Mouse (Mus musculus): ENCODE results near the gene Clhc1. TPM values are rescaled to one million over a fixed set of nuclear protein-coding genes. Genes with fewer than 3 reads are reported as not detected.

Gene Clhc1
- polyA plus RNA-seq, 1 experiment from 2014 or later, result 0.42 TPM

DNA sequence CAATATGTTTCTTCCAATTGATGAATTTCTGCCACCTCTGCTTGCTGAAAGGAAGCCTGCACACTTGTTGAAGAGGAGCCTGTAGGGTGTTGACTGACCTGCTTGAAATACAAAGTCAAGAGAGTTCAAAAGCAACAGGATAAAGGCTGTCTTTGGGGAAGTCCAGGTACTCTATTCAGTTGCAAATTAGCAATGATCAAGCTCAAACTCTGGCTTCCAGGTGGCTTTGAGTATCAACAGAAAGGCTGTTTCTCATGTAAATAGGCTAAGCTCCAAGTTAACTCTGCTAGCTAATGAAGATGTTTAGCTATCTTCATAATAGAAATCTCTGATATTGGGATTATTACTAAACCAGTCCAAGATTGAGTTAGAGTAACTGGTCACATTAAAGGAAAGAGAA, 49.4 kb downstream of the Clhc1 start:
- H3K36me3 ChIP-seq (replicated peaks), result no peaks in the 10 kb centered on the region
- H3K4me1 ChIP-seq, result no peaks in the 10 kb centered on the region
- no peak for ATAC-seq (ENCODE audit: low FRiP score)
- no peak overlapping the region for H3K27ac ChIP-seq
- no peak overlapping the region for H3K4me3 ChIP-seq (replicated peaks)
- no peak overlapping the region for H3K9ac ChIP-seq
- no peaks in the 10 kb centered on the region for H3K27me3 ChIP-seq
- H3K4me2 ChIP-seq, result no peak overlapping the region
- no peaks in the 10 kb centered on the region for H3K9me3 ChIP-seq

DNA sequence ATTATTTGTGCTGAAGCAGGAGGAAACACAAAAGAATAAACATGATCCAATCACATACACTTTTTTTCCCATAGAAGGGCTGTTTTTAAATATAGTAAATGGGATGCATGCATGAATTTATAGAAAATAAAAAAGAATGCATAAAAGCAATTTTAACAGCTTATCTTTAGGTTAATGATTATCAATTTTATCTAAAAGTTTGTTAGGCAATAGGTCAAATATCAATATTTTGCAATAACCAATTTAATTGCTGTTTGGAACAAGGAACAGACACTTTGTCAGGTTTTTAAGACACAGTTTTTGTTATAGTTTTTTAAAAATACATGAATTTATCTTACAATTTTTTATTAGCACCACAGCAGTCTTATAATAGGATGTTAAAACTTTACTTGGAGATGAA, 51.2 kb downstream of the Clhc1 start:
- Histone ChIP-seq H3K9me3 (no peaks in the 10 kb centered on the region), H3K27me3 (no peaks in the 10 kb centered on the region), H3K9ac (no peak overlapping the region), H3K36me3 (replicated peaks) (no peaks in the 10 kb centered on the region), H3K4me2 (no peak overlapping the region), H3K27ac (no peak overlapping the region), H3K4me1 (no peaks in the 10 kb centered on the region), H3K4me3 (replicated peaks) (no peak overlapping the region)
- ATAC-seq (ENCODE audit: low FRiP score), result no peak

DNA sequence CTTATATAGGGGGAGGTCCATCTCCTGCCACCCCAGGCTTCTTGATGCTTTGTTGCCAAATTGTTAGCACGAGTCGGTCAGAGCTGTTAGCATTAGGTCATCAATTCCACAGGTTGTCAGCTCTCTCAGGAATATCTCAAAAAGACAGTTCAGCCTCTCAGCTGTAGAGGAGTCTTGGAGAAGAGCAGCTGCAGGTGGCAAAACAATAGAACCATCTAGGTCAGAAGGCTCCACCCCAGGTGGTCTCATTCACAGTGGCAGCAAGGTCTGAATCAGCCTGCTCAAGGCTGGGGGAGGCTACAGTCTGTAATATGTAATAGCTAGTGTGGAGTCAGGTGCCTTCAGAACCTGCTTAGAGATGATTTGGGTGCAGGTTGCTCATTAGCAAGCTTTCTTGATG, 55.8 kb downstream of the Clhc1 start:
- H3K4me2 ChIP-seq, result no peak overlapping the region
- H3K9me3 ChIP-seq, result no peaks in the 10 kb centered on the region
- H3K4me1 ChIP-seq, result no peaks in the 10 kb centered on the region
- no peak overlapping the region for H3K4me3 ChIP-seq (replicated peaks)
- ATAC-seq (ENCODE audit: low FRiP score), result no peak
- H3K27ac ChIP-seq, result no peak overlapping the region
- 58% methylated on average over 2 of the region's 2 CpGs for WGBS
- no peaks in the 10 kb centered on the region for H3K27me3 ChIP-seq
- H3K36me3 ChIP-seq (replicated peaks), result no peaks in the 10 kb centered on the region
- no peak overlapping the region for H3K9ac ChIP-seq

DNA sequence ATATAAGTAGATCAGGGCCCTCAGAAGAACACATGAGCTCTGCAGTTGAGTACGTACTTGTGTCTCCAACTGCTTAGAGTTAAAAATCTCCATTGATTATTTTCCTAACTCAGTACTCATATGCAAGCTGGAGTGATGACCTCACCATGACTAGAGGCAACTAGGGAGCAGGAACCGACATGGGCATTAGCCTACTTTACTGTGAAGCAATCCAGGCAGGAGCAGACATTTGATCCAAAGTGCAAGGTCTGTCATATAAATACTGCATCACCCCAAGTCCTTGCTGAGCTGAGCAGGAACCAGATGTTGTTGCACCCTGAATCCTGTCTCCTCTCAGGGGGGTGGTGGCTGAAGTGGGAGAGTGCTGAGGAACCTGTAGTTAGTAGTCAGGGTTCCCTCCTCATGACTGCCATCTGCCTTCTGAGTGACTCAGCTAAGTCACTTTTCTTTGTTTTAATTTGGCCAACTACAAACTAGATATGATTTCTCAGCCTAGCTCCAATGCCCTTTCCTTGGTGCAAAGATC, 59.8 kb downstream of the Clhc1 start:
- no peak overlapping the region for H3K27ac ChIP-seq
- 87% methylated on average over 2 of the region's 2 CpGs for WGBS

DNA sequence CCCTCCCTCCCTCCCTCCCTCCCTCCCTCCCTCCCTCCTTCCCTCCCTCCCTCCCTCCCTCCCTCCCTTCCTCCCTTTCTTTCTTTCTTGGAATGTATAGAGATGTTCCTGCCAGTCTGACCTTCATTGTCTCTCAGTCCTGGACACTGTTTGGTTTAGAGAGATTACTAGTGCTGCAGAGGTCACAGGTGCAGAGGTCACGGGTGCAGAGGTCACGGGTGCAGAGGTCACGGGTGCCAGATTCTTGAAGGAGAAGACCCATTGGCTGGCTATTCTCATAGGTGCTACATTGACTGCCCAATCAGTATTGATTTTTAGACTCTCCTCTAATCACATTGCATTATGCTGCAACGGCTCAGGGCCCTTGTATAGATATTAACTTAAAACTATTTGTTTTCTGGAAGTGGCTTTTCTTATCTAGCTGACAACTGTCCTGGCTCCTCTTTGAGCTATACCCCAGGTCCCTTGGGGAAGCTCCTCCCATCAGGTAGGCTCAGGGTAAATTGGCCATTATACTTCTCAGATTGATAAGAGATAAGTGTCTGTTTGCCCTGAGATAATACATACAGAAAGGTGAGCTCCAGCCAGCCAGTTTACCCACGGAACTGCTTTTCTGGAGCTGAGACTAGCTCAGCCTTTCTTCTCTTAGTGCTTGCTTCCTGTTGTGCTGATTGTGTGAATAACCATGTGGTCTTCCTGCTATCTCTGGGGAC, 62.2 kb downstream of the Clhc1 start:
- H3K4me2 ChIP-seq, result no peak overlapping the region
- H3K9me3 ChIP-seq, result no peaks in the 10 kb centered on the region
- no peak overlapping the region for H3K9ac ChIP-seq
- ATAC-seq (ENCODE audit: low FRiP score), result no peak
- WGBS, result 88% methylated on average over 5 of the region's 5 CpGs
- no peaks in the 10 kb centered on the region for H3K4me1 ChIP-seq
- no peaks in the 10 kb centered on the region for H3K36me3 ChIP-seq (replicated peaks)
- H3K27me3 ChIP-seq, result no peaks in the 10 kb centered on the region
- H3K4me3 ChIP-seq (replicated peaks), result no peak overlapping the region
- H3K27ac ChIP-seq, result no peak overlapping the region

More for the DNA sequence above, 59.8 kb downstream of the Clhc1 start:
- Histone ChIP-seq H3K4me1 (no peaks in the 10 kb centered on the region), H3K27me3 (no peaks in the 10 kb centered on the region), H3K4me3 (replicated peaks) (no peak overlapping the region), H3K9ac (no peak overlapping the region), H3K9me3 (no peaks in the 10 kb centered on the region), H3K4me2 (no peak overlapping the region), H3K36me3 (replicated peaks) (no peaks in the 10 kb centered on the region)
- ATAC-seq (ENCODE audit: low FRiP score), result no peak

DNA sequence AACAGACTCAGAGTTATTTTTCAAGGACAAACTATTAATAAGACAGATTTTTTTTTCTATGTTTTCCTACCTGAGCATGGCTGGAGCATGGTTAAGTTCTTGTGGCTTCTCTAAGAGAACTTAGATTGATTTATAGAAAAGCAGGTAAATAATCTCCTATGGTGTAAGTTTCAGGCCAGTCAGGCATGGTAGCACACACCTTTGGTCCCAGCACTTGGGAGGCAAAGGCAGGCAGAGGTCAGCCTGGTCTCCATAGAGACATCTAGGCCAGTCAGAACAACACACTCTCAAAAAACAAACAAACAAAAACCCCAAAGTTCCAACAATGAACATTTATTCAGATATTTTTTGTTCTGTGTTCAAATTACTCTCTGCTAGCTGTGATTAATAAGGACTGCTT, 64.3 kb downstream of the Clhc1 start:
- Histone ChIP-seq H3K9me3 (no peaks in the 10 kb centered on the region), H3K4me1 (no peaks in the 10 kb centered on the region), H3K27ac (no peak overlapping the region), H3K4me2 (no peak overlapping the region), H3K36me3 (replicated peaks) (no peaks in the 10 kb centered on the region), H3K27me3 (no peaks in the 10 kb centered on the region), H3K4me3 (replicated peaks) (no peak overlapping the region), H3K9ac (no peak overlapping the region)
- no peak for ATAC-seq (ENCODE audit: low FRiP score)

DNA sequence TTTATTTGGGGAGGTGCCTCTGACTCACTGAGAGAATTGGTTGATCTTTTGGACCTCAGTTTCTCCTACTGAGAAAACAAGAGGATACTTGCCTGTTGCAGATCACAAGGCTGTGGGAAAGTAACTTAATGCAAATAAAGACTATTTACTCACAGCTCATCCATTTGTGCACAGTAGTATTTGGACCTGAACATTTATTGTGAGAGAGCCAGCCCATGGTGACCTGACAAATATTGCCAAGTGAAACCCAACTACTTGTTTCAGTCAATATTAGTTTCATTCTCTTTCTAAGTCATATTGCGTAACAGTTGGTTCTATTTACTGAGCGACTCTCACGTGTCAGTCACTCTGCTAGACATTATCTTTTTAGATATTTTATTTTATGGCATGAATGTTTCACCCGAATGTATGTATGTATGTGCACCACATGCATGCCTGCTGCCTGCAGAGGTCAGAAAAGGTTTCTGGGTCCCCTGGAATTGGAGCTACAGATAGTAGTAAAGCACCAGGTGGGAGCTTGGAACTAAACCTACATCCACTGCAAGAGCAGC, 65.5 kb downstream of the Clhc1 start:
- Histone ChIP-seq H3K4me2 (no peak overlapping the region), H3K4me3 (replicated peaks) (no peak overlapping the region), H3K4me1 (no peaks in the 10 kb centered on the region), H3K36me3 (replicated peaks) (no peaks in the 10 kb centered on the region), H3K9me3 (no peaks in the 10 kb centered on the region), H3K27me3 (no peaks in the 10 kb centered on the region), H3K27ac (no peak overlapping the region), H3K9ac (no peak overlapping the region)
- no peak for ATAC-seq (ENCODE audit: low FRiP score)
- 89% methylated on average over 4 of the region's 4 CpGs for WGBS

DNA sequence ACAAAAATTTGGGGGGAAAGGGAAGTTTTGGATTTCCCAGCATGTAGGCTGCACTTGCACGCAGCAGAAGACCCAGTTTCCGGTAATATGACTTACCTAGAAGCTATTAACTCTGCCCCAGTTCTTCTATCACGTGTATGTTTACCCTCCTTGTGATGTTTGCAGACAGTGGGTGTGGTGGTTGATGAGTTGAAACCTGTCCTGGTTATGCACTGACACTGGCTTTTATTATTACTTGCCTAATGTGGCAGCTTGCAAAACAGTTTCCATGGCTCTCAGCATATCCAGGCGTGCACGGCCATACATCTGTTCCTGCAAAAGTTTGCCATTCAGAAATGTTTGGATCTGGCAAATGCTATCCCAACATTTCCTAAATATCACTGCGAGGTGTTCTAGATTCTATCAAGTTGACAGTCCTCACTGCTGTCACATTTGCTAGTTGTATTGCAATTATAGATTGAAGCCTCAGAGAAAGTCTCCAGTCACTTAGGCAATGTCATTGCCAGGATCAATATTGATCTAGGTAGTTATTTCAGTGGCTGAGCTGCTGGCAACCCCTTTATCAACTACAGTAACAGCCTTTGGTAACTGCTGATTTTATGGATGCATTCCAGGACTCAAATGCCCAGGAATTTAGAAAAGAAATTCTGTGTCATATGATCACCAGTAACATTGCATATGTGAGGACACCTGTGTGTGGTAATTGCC, 66.6 kb downstream of the Clhc1 start:
- Histone ChIP-seq H3K27me3 (no peaks in the 10 kb centered on the region), H3K36me3 (replicated peaks) (no peaks in the 10 kb centered on the region), H3K9ac (no peak overlapping the region), H3K4me3 (replicated peaks) (no peak overlapping the region), H3K9me3 (no peaks in the 10 kb centered on the region), H3K27ac (no peak overlapping the region), H3K4me2 (no peak overlapping the region), H3K4me1 (no peaks in the 10 kb centered on the region)
- WGBS, result 86% methylated on average over 6 of the region's 6 CpGs
- ATAC-seq (ENCODE audit: low FRiP score), result no peak

DNA sequence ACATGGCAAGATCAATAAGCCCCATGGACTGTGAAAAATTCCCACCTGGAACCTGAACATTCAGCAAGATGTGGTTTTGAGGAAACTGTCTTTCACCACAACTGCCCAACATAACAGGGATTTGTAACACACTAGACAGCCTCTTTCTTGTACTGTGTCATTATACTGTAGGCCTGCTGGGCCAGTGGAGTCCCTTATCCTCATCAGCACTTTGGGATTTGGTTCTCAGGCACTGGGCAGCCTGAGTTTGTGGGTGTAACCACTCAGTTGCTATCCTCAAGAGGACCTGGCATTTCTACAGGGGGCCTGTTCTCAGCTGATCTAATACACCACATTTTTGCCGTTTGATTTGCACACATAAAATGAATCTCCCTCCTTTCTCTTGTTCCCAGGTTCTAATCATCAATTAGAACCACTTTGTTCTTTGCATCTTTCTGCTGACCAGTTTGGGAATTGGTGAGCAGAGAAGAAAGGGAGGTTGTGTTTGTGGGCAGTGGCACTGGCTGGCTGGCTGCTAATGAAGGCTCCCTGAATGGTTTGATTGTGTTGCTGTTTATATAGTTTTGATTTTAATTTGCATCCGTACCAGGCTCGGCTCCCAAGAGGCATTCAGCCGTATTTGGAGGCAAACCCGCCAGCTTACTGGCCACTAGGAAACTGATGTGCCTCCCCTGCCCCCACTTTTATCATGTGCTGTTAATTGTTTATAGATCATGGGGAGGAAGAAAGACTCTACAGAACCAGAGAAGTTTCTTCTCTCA, 74.5 kb downstream of the Clhc1 start:
- no peaks in the 10 kb centered on the region for H3K27me3 ChIP-seq
- no peak overlapping the region for H3K9ac ChIP-seq
- 34% methylated on average over 5 of the region's 5 CpGs for WGBS
- H3K27ac ChIP-seq, result no peak overlapping the region
- H3K4me1 ChIP-seq, result peaks cover 6% of the 10 kb centered on the region; the same call in 1 of the 2 replicates
- no peaks in the 10 kb centered on the region for H3K9me3 ChIP-seq
- no peaks in the 10 kb centered on the region for H3K36me3 ChIP-seq (replicated peaks)
- H3K4me2 ChIP-seq, result no peak overlapping the region
- no peak overlapping the region for H3K4me3 ChIP-seq (replicated peaks)
- no peak for ATAC-seq (ENCODE audit: low FRiP score)

DNA sequence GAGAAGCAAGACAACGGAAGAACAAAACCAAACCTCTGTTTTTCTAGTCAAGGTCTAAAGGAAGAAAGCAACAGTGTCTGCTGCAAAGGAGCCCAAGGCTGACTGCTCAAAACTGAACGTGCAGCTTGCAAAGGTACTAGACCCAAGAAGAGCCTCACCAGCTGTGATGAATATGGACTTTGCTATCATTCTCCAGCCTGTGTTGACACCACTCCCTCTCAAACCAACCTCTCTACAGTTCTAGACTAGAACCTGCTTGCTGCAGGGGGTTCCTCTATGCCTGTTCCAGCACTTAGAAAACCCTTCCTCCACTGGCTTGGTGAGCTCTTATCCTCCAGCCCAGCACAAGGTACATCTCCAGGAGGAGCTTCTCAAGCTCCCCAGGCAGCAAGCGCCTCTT, 75.6 kb downstream of the Clhc1 start:
- WGBS, result 90% methylated on average over 3 of the region's 3 CpGs
- Histone ChIP-seq H3K27me3 (no peaks in the 10 kb centered on the region), H3K36me3 (replicated peaks) (no peaks in the 10 kb centered on the region), H3K9me3 (no peaks in the 10 kb centered on the region), H3K27ac (no peak overlapping the region), H3K4me2 (no peak overlapping the region), H3K4me1 (peaks cover 6% of the 10 kb centered on the region; the same call in 1 of the 2 replicates), H3K4me3 (replicated peaks) (no peak overlapping the region), H3K9ac (no peak overlapping the region)
- ATAC-seq (ENCODE audit: low FRiP score), result no peak

DNA sequence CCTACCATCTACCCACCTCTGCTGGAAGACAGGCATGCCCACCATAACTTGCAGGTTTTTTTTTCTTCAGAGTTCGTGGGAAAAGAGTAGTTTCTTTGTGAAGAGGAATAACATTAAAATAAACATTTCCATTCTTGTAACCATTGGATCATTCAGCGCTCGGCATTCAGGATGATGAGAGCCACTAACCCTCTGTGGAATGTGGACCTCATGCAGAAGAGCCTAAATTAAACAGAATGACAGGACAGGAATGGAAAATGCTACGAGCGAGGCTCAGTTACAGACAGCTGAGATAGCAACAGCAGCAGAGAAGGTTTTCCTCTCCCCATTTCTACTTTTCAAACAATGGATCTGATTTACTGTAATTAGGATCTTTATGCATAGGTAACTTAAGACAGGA, 78.8 kb downstream of the Clhc1 start:
- H3K9me3 ChIP-seq, result no peaks in the 10 kb centered on the region
- H3K4me3 ChIP-seq (replicated peaks), result no peak overlapping the region
- WGBS, result 68% methylated on average over 5 of the region's 5 CpGs
- H3K27me3 ChIP-seq, result no peaks in the 10 kb centered on the region
- peaks cover 6% of the 10 kb centered on the region; the same call in 1 of the 2 replicates for H3K4me1 ChIP-seq
- no peak overlapping the region for H3K4me2 ChIP-seq
- H3K27ac ChIP-seq, result no peak overlapping the region
- no peak for ATAC-seq (ENCODE audit: low FRiP score)
- H3K9ac ChIP-seq, result no peak overlapping the region
- H3K36me3 ChIP-seq (replicated peaks), result no peaks in the 10 kb centered on the region

DNA sequence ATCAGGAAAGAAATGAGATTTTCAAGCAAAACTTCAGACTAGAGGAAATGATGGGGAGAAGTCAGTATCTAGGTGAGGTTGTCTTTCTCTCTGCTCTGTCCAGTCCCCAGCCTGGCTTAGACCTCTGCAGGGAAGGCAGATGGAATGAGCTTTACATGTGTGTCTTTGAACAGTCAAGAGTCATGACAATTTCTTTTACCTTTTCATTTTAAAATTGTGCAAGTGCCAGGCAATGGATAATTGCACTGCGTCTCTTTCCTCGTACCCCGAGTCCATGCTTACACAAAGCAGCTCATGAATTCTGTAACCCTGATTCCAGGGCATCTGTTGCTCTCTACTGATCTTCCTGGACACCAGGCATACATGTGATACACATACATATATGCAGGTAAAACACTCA, 80.0 kb downstream of the Clhc1 start:
- 84% methylated on average over 3 of the region's 3 CpGs for WGBS
- Histone ChIP-seq H3K36me3 (replicated peaks) (no peaks in the 10 kb centered on the region), H3K9ac (no peak overlapping the region), H3K4me2 (no peak overlapping the region), H3K9me3 (no peaks in the 10 kb centered on the region), H3K27me3 (no peaks in the 10 kb centered on the region), H3K4me1 (no peaks in the 10 kb centered on the region), H3K4me3 (replicated peaks) (no peak overlapping the region), H3K27ac (no peak overlapping the region)
- no peak for ATAC-seq (ENCODE audit: low FRiP score)

All from forebrain, embryonic 12.5 days (tissue).